Mouse (Mus musculus) forebrain, postnatal 0 days (tissue): ENCODE measurements around the gene Gm8113. TPM values are rescaled to one million over a fixed set of nuclear protein-coding genes. Genes with fewer than 3 reads are reported as not detected.
"Not testable (repeated sequence)": the region's sequence is repeated elsewhere in the genome, so short reads cannot be mapped to it uniquely, and the experiment has no call there.

Experiments
- ATAC-seq: fragments of 200-750 bp; cut with Nextera tagmentation; 2 replicates; pipeline ENCODE4 v1.8.0; 2017; ENCODE audit warnings: mild to moderate bottlenecking, moderate library complexity
- DNase-seq: peaks from one replicate; pipeline ENCODE4 v3.0.0-alpha.2; 2015
- H3K27ac ChIP-seq: fragments of 300-500 bp; sonication (generic); 2 replicates; pipeline ENCODE4 v1.5.1; 2014; ENCODE audit warnings: low read depth, mild to moderate bottlenecking, antibody characterized with exemption, low read length, moderate library complexity, mixed read lengths
- H3K27me3 ChIP-seq: fragments of 300-500 bp; sonication (generic); 2 replicates; pipeline ENCODE4 v1.6.1; 2014; ENCODE audit warnings: mild to moderate bottlenecking, low read length, mixed read lengths; ENCODE audit not compliant: insufficient read depth
- H3K36me3 ChIP-seq: fragments of 300-500 bp; sonication (generic); 2 replicates; pipeline ENCODE4 v1.6.1; 2014; ENCODE audit warnings: mild to moderate bottlenecking, moderate library complexity; ENCODE audit not compliant: insufficient read depth
- H3K4me1 ChIP-seq: fragments of 300-500 bp; sonication (generic); 2 replicates; pipeline ENCODE4 v1.6.1; 2014; ENCODE audit warnings: antibody characterized with exemption; ENCODE audit not compliant: insufficient read depth
- H3K4me2 ChIP-seq: fragments of 300-500 bp; sonication (generic); 2 replicates; pipeline ENCODE4 v1.6.1; 2014; ENCODE audit warnings: low read depth, mild to moderate bottlenecking, moderate library complexity
- H3K4me3 ChIP-seq: fragments of 300-500 bp; sonication (generic); 2 replicates; pipeline ENCODE4 v1.5.1; 2014; ENCODE audit warnings: low read depth, low read length, mixed read lengths
- H3K9ac ChIP-seq: fragments of 300-500 bp; sonication (generic); 2 replicates; pipeline ENCODE4 v1.6.1; 2014; ENCODE audit warnings: mild to moderate bottlenecking
- H3K9me3 ChIP-seq: fragments of 300-500 bp; sonication (generic); 2 replicates; pipeline ENCODE4 v1.6.1; 2016; ENCODE audit warnings: low read length
- CTCF ChIP-seq: sonication (generic); IDR thresholded peaks from 2 replicates; pipeline ENCODE4 v1.5.1; 2016; ENCODE audit warnings: antibody characterized with exemption, control low read depth, low read depth
- WGBS: fragments of 180-500 bp; shearing (Covaris S2); extraction: QIAGEN DNeasy Blood & Tissue Kit; methylation state at CpG from one replicate; pipeline ENCODE4 v1.1.7; 2014; 5-methylcytosine and 5-hydroxymethylcytosine counted together
- polyA plus RNA-seq: library from polyadenylated mRNA; unstranded; fragments of >200 nt; fragmentation: Nextera tagmentation; extraction: Ambion mirVana; gene quantifications from 2 replicates; pipeline ENCODE4 v1.2.1, GENCODE M21; 2015
- total RNA-seq: library from RNA; depleted of rRNA; stranded (reverse); fragments of >200 nt; gene quantifications from 2 replicates; pipeline ENCODE4 v1.2.3, GENCODE M21; 2014; rRNA removed

Gene Gm8113
- total and polyA plus RNA-seq, 2 experiments from 2014 or later, result 3.0 to 3.3 TPM

GRCm38 (mm10) chr14:43925404-43925950, 287 bp downstream of the Gm8113 start:
- WGBS, result 3% methylated on average over 21 of the region's 21 CpGs
- H3K27me3 ChIP-seq, DNase-seq, H3K9me3 ChIP-seq, H3K36me3 ChIP-seq, H3K4me1 ChIP-seq: not testable (repeated sequence)
- ATAC-seq, result peak; percentile 87
- Histone ChIP-seq H3K4me3 (peak overlapping the region; percentile 48), H3K9ac (peak overlapping the region; percentile 53), H3K27ac (peak overlapping the region; percentile 50; the same call in 1 of the 2 replicates), H3K4me2 (peak overlapping the region; percentile 49)

GRCm38 (mm10) chr14:43932991-43933390, 7.8 kb downstream of the Gm8113 start:
- H3K9me3 ChIP-seq, H3K9ac ChIP-seq, H3K27me3 ChIP-seq, H3K4me2 ChIP-seq, H3K4me3 ChIP-seq, H3K4me1 ChIP-seq, H3K27ac ChIP-seq, ATAC-seq, H3K36me3 ChIP-seq: not testable (repeated sequence)
- DNase-seq, result peak; percentile 55
- 18% methylated on average over 8 of the region's 8 CpGs for WGBS
- peak; percentile 71 for TF ChIP-seq CTCF

GRCm38 (mm10) chr14:43933399-43933798, 8.2 kb downstream of the Gm8113 start:
- not testable (repeated sequence) for H3K9me3 ChIP-seq, H3K4me3 ChIP-seq, ATAC-seq, H3K4me2 ChIP-seq, H3K27ac ChIP-seq, H3K4me1 ChIP-seq, DNase-seq, H3K9ac ChIP-seq, H3K36me3 ChIP-seq, H3K27me3 ChIP-seq
- WGBS, result 52% methylated on average over 5 of the region's 5 CpGs

- H3K27ac ChIP-seq, ATAC-seq, H3K36me3 ChIP-seq, H3K9ac ChIP-seq, DNase-seq, H3K4me2 ChIP-seq, H3K27me3 ChIP-seq, H3K4me1 ChIP-seq, H3K9me3 ChIP-seq, H3K4me3 ChIP-seq: not testable (repeated sequence)
- 28% methylated on average over 2 of the region's 2 CpGs for WGBS
Measured at GRCm38 (mm10) chr14:43953382-43953781, 28.2 kb downstream of the Gm8113 start.

GRCm38 (mm10) chr14:43955074-43955473, 29.9 kb downstream of the Gm8113 start:
- not testable (repeated sequence) for H3K4me1 ChIP-seq, H3K27ac ChIP-seq, DNase-seq, H3K36me3 ChIP-seq, H3K4me2 ChIP-seq, H3K9ac ChIP-seq, ATAC-seq, H3K9me3 ChIP-seq, H3K27me3 ChIP-seq, H3K4me3 ChIP-seq
- WGBS, result no CpG with 5 or more reads among the region's 1 CpGs

GRCm38 (mm10) chr14:43956769-43957168, 31.6 kb downstream of the Gm8113 start, which contains the start of gene Ang5:
Gene Ang5, plus strand, starts transcription at chr14:43957069.
- not testable (repeated sequence) for ATAC-seq, H3K9ac ChIP-seq, H3K4me3 ChIP-seq, H3K27me3 ChIP-seq, H3K9me3 ChIP-seq, DNase-seq, H3K27ac ChIP-seq, H3K36me3 ChIP-seq, H3K4me2 ChIP-seq, H3K4me1 ChIP-seq
- WGBS, result no CpG with 5 or more reads among the region's 2 CpGs

Other genes with a start within 250 kb of the Gm8113 start
- gene Gm8165, start 248.2 kb upstream of the Gm8113 start, total RNA-seq, result not detected in 2 replicates
- gene Gm8165, start 248.2 kb upstream of the Gm8113 start, polyA plus RNA-seq, result not detected in 2 replicates
- 0.46 and 0.67 TPM in 2 replicates for gene Gm7324, start 227.6 kb upstream of the Gm8113 start, total RNA-seq
- 0.55 and 0.90 TPM in 2 replicates for gene Gm7324, start 227.6 kb upstream of the Gm8113 start, polyA plus RNA-seq
- gene Gm16506, start 197.9 kb upstream of the Gm8113 start, total RNA-seq, result not detected in 2 replicates
- gene Gm16506, start 197.9 kb upstream of the Gm8113 start, polyA plus RNA-seq, result not detected in 2 replicates
- gene Gm6526, start 177.5 kb upstream of the Gm8113 start, total RNA-seq, result not detected in 2 replicates
- gene Gm6526, start 177.5 kb upstream of the Gm8113 start, polyA plus RNA-seq, result not detected in 2 replicates
- not detected in 2 replicates for gene Gm8180, start 140.6 kb upstream of the Gm8113 start, total RNA-seq
- gene Gm8180, start 140.6 kb upstream of the Gm8113 start, polyA plus RNA-seq, result not detected in 2 replicates
- gene Ear1, start 49.9 kb upstream of the Gm8113 start, total RNA-seq, result not detected in 2 replicates
- gene Ear1, start 49.9 kb upstream of the Gm8113 start, polyA plus RNA-seq, result not detected in 2 replicates
- not detected in 2 replicates for gene Ear10, start 1.8 kb upstream of the Gm8113 start, total RNA-seq
- not detected in 2 replicates for gene Ear10, start 1.8 kb upstream of the Gm8113 start, polyA plus RNA-seq
- gene Ang5, start 31.7 kb downstream of the Gm8113 start, total RNA-seq, result not detected in 2 replicates
- gene Ang5, start 31.7 kb downstream of the Gm8113 start, polyA plus RNA-seq, result not detected in 2 replicates
- not detected in 2 replicates for gene Ang6, start 76.9 kb downstream of the Gm8113 start, total RNA-seq
- gene Ang6, start 76.9 kb downstream of the Gm8113 start, polyA plus RNA-seq, result not detected in 2 replicates
- not detected in 2 replicates for gene Ear2, start 177.3 kb downstream of the Gm8113 start, total RNA-seq
- not detected in 2 replicates for gene Ear2, start 177.3 kb downstream of the Gm8113 start, polyA plus RNA-seq
- not detected in 2 replicates for gene Gm3327, start 198.5 kb downstream of the Gm8113 start, total RNA-seq
- gene Gm3327, start 198.5 kb downstream of the Gm8113 start, polyA plus RNA-seq, result not detected in 2 replicates